8 mouse cellular contexts compared by ENCODE assay signal in genomic region chr16:55894536-55894892, GRCm38 (mm10). TPM values are rescaled to one million over a fixed set of nuclear protein-coding genes. Genes with fewer than 3 reads are reported as not detected.
DNase-seq lines count a peak whose midpoint lies in the region; ATAC-seq and TF ChIP-seq lines count a peak whose summit lies in the region.

No protein-coding gene starts in this region.

- 0% methylated on average over 4 of the region's 4 CpGs for WGBS in heart, embryonic 12.5 days
- WGBS in embryonic facial prominence, embryonic 10.5 days = 2% methylated on average over 4 of the region's 4 CpGs
- 1% methylated on average over 4 of the region's 4 CpGs for WGBS in intestine, embryonic 16.5 days
- WGBS in stomach, embryonic 14.5 days = 1% methylated on average over 4 of the region's 4 CpGs

- H3K4me3 ChIP-seq in heart, embryonic 12.5 days = peak overlapping the region; percentile 85
- peak overlapping the region; percentile 94 for H3K4me3 ChIP-seq in E14TG2a.4 (replicated peaks; ENCODE audit: low read length)
- peak overlapping the region; percentile 84 for H3K4me3 ChIP-seq in embryonic facial prominence, embryonic 10.5 days
- peak overlapping the region; percentile 84 for H3K4me3 ChIP-seq in intestine, embryonic 16.5 days (ENCODE audit: low read length)
- H3K4me3 ChIP-seq in stomach, embryonic 14.5 days (ENCODE audit: low read depth, low read length) = peak overlapping the region; percentile 69

- no peak for ATAC-seq in heart, embryonic 12.5 days (ENCODE audit: insufficient number of reproducible peaks, low FRiP score)
- peak; percentile 23 for ATAC-seq in intestine, embryonic 16.5 days
- ATAC-seq in stomach, embryonic 14.5 days (ENCODE audit: insufficient number of reproducible peaks, insufficient read depth, low FRiP score, low read depth) = peak; percentile 7; the same call in 1 of the 2 replicates

- no peak for DNase-seq in heart, postnatal 25 days (ENCODE audit: low spot score)
- DNase-seq in embryonic facial prominence, embryonic 10.5 days (ENCODE audit: low spot score) = no peak
- DNase-seq in lung, postnatal 10 days = peak; percentile 31
- no peak for DNase-seq in right cerebral cortex, adult 2 months (ENCODE audit: low spot score in 2 of 2)

- intact Hi-C loops in heart, postnatal 25 days (cut with DNase I) = no loop called here

- TF ChIP-seq CTCF in E14TG2a.4 (conservative IDR thresholded peaks at IDR 0.05; ENCODE audit: low read length) = no peak

- H3K4me2 ChIP-seq in heart, embryonic 12.5 days = peak overlapping the region; percentile 94
- H3K4me2 ChIP-seq in intestine, embryonic 16.5 days (ENCODE audit: low read depth, low read length) = peak overlapping the region; percentile 83
- peak overlapping the region; percentile 73 for H3K4me2 ChIP-seq in stomach, embryonic 14.5 days (replicated peaks; ENCODE audit: low read depth, low read length)

- peaks cover 7% of the 10 kb centered on the region for H3K36me3 ChIP-seq in heart, embryonic 12.5 days
- H3K36me3 ChIP-seq in E14TG2a.4 (ENCODE audit: insufficient read depth, low read length) = peaks cover 4% of the 10 kb centered on the region; the same call in 1 of the 2 replicates
- H3K36me3 ChIP-seq in embryonic facial prominence, embryonic 10.5 days (replicated peaks) = peaks cover 20% of the 10 kb centered on the region
- H3K36me3 ChIP-seq in intestine, embryonic 16.5 days (ENCODE audit: control insufficient read depth, insufficient read depth, low read length) = no peaks in the 10 kb centered on the region
- H3K36me3 ChIP-seq in stomach, embryonic 14.5 days (ENCODE audit: control insufficient read depth, insufficient read depth, low read length) = peaks cover 3% of the 10 kb centered on the region; the same call in 1 of the 2 replicates

- H3K27ac ChIP-seq in heart, embryonic 12.5 days (ENCODE audit: poor library complexity, severe bottlenecking) = no peak overlapping the region
- H3K27ac ChIP-seq in embryonic facial prominence, embryonic 10.5 days (replicated peaks) = peak overlapping the region; percentile 90
- peak overlapping the region; percentile 81; the same call in 1 of the 2 replicates for H3K27ac ChIP-seq in intestine, embryonic 16.5 days (ENCODE audit: low read length)
- 0 out of 2 replicates have a peak overlapping the region, but pooled peaks have one; percentile 11 for H3K27ac ChIP-seq in stomach, embryonic 14.5 days (ENCODE audit: low read length)

- H3K9ac ChIP-seq in heart, embryonic 12.5 days = peak overlapping the region; percentile 83
- peak overlapping the region; percentile 80 for H3K9ac ChIP-seq in intestine, embryonic 16.5 days (ENCODE audit: low read depth, low read length)
- peak overlapping the region; percentile 67; the same call in 1 of the 2 replicates for H3K9ac ChIP-seq in stomach, embryonic 14.5 days (replicated peaks; ENCODE audit: low read depth, low read length)

- no peaks in the 10 kb centered on the region for H3K27me3 ChIP-seq in heart, embryonic 12.5 days (replicated peaks)
- H3K27me3 ChIP-seq in E14TG2a.4 (ENCODE audit: insufficient read depth, low read length) = peaks cover 10% of the 10 kb centered on the region
- peaks cover 12% of the 10 kb centered on the region; the same call in 1 of the 2 replicates for H3K27me3 ChIP-seq in embryonic facial prominence, embryonic 10.5 days (replicated peaks; ENCODE audit: low read depth, poor library complexity, severe bottlenecking)
- H3K27me3 ChIP-seq in intestine, embryonic 16.5 days (replicated peaks; ENCODE audit: control insufficient read depth, insufficient read depth, low read length) = no peaks in the 10 kb centered on the region
- H3K27me3 ChIP-seq in stomach, embryonic 14.5 days (ENCODE audit: control insufficient read depth, insufficient read depth, low read length) = no peaks in the 10 kb centered on the region

- no peaks in the 10 kb centered on the region for H3K9me3 ChIP-seq in heart, embryonic 12.5 days (replicated peaks)
- H3K9me3 ChIP-seq in E14TG2a.4 (ENCODE audit: low read length) = no peaks in the 10 kb centered on the region
- no peaks in the 10 kb centered on the region for H3K9me3 ChIP-seq in embryonic facial prominence, embryonic 10.5 days
- no peaks in the 10 kb centered on the region for H3K9me3 ChIP-seq in intestine, embryonic 16.5 days (ENCODE audit: control insufficient read depth, low read length)
- no peaks in the 10 kb centered on the region for H3K9me3 ChIP-seq in stomach, embryonic 14.5 days (ENCODE audit: control insufficient read depth, low read depth, low read length)

- H3K4me1 ChIP-seq in heart, embryonic 12.5 days (replicated peaks) = peaks cover 26% of the 10 kb centered on the region
- H3K4me1 ChIP-seq in E14TG2a.4 (replicated peaks; ENCODE audit: low read depth, low read length) = peaks cover 27% of the 10 kb centered on the region
- peaks cover 26% of the 10 kb centered on the region for H3K4me1 ChIP-seq in embryonic facial prominence, embryonic 10.5 days
- H3K4me1 ChIP-seq in intestine, embryonic 16.5 days (ENCODE audit: control insufficient read depth, insufficient read depth, low read length) = peaks cover 12% of the 10 kb centered on the region
- peaks cover 12% of the 10 kb centered on the region; the same call in 1 of the 2 replicates for H3K4me1 ChIP-seq in stomach, embryonic 14.5 days (ENCODE audit: control insufficient read depth, insufficient read depth, low read length)

RNA-seq across cellular contexts. Expression of gene Nxpe3, which starts 0.6 kb away (rescaled TPM):
- 0.66 and 0.74 TPM in 2 replicates for polyA plus RNA-seq in heart, embryonic 12.5 days (2016; fragmentation: Nextera tagmentation; extraction: Ambion mirVana)
- under 1 TPM; 0.31 to 0.42 TPM for total RNA-seq in heart, postnatal 25 days (2021)
- 0.96 and 1.1 TPM in 2 replicates for polyA plus RNA-seq in embryonic facial prominence, embryonic 10.5 days (2016; fragmentation: Nextera tagmentation; extraction: Ambion mirVana)
- 1.5 and 1.7 TPM in 2 replicates for polyA plus RNA-seq in intestine, embryonic 16.5 days (2015; fragmentation: Nextera tagmentation; extraction: Ambion mirVana)
- 0.52 and 0.77 TPM in 2 replicates for polyA plus RNA-seq in stomach, embryonic 14.5 days (2014; fragmentation: Nextera tagmentation; extraction: Ambion mirVana)

RNA-seq across cellular contexts. Expression of gene Cep97, which starts 40.1 kb away (rescaled TPM):
- 9.8 and 9.9 TPM in 2 replicates for polyA plus RNA-seq in heart, embryonic 12.5 days (2016; fragmentation: Nextera tagmentation; extraction: Ambion mirVana)
- 1 to 10 TPM; 6.0 to 6.4 TPM for total RNA-seq in heart, postnatal 25 days (2021)
- 17.6 and 17.9 TPM in 2 replicates for polyA plus RNA-seq in embryonic facial prominence, embryonic 10.5 days (2016; fragmentation: Nextera tagmentation; extraction: Ambion mirVana)
- polyA plus RNA-seq in intestine, embryonic 16.5 days (2015; fragmentation: Nextera tagmentation; extraction: Ambion mirVana) = 4.7 and 5.8 TPM in 2 replicates
- polyA plus RNA-seq in stomach, embryonic 14.5 days (2014; fragmentation: Nextera tagmentation; extraction: Ambion mirVana) = 12.6 and 12.7 TPM in 2 replicates

RNA-seq across cellular contexts. Expression of gene Nfkbiz, which starts 55.8 kb away (rescaled TPM):
- polyA plus RNA-seq in heart, embryonic 12.5 days (2016; fragmentation: Nextera tagmentation; extraction: Ambion mirVana) = 3.1 and 3.3 TPM in 2 replicates
- total RNA-seq in heart, postnatal 25 days (2021) = 1 to 10 TPM; 2.2 to 2.3 TPM
- polyA plus RNA-seq in embryonic facial prominence, embryonic 10.5 days (2016; fragmentation: Nextera tagmentation; extraction: Ambion mirVana) = 2.1 and 2.8 TPM in 2 replicates
- polyA plus RNA-seq in intestine, embryonic 16.5 days (2015; fragmentation: Nextera tagmentation; extraction: Ambion mirVana) = 8.8 and 10.2 TPM in 2 replicates
- polyA plus RNA-seq in stomach, embryonic 14.5 days (2014; fragmentation: Nextera tagmentation; extraction: Ambion mirVana) = 6.4 and 8.3 TPM in 2 replicates
